Mouse (Mus musculus): ENCODE data around the gene Elobl. TPM values are rescaled to one million over a fixed set of nuclear protein-coding genes. Genes with fewer than 3 reads are reported as not detected.
"Not testable (repeated sequence)": the region's sequence is repeated elsewhere in the genome, so short reads cannot be mapped to it uniquely, and the experiment has no call there.

Elobl gene
- polyA plus RNA-seq, 1 experiment = 0.19 TPM

DNA sequence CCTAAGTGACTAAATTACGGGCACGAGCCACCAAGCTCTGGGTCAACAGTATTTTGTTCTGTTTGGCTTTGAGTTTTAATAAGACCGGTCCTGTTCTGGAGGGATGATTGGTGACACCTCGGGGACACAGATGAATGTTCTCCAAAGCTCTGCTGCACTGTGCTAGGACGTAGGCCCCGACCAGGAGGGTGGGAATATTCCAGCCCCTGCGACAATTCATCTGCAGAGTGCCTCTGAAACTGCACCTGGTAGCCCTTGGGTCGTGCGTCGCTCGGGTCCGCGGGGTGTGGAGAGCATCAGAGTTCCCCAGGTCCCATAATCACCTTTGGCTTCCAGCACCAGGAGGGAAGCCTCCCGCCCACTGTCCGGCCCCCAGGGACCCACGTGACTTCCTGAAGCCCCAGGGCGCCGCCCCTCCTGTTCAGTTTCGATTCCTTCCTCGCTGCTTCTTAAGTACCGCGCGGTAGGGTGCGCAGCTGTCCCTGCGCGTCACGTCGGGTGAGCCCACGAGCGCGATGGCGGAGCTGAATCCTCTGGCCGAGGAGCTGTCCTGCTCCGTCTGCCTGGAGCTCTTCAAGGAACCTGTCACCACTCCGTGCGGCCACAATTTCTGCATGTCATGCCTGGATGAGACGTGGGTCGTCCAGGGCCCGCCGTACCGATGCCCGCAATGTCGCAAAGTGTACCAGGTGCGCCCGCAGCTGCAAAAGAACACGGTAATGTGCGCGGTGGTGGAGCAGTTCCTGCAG lies 32.4 kb upstream of the Elobl start, which contains the start of gene Trim25:
Gene Trim25 (plus strand): TSS at position 403 of the 749 bp plus-strand sequence.
- TF ChIP-seq MYOG (IDR thresholded peaks at IDR 0.05; ENCODE audit: control insufficient read depth in 1 of 3, insufficient read depth in 1 of 3, insufficient read length in 2 of 3, low read depth in 2 of 3) = peak in 1 of 3 experiments; percentile 45
- TF ChIP-seq MYOD1 (IDR thresholded peaks at IDR 0.05; ENCODE audit: control insufficient read depth in 1 of 3, insufficient read length in 2 of 3, low read depth in 2 of 3) = peak in 2 of 3 experiments; percentile 71 to 73
- TF ChIP-seq TCF12 (IDR thresholded peaks at IDR 0.05; ENCODE audit: insufficient read depth, poor library complexity, severe bottlenecking) = no peak
- no peak for TF ChIP-seq TCF3 (IDR thresholded peaks at IDR 0.05; ENCODE audit: insufficient read length, low read depth)
- no peak for TF ChIP-seq CEBPB (IDR thresholded peaks at IDR 0.05; ENCODE audit: insufficient read depth, poor library complexity, severe bottlenecking)
- no peak for TF ChIP-seq MAX (IDR thresholded peaks at IDR 0.05; ENCODE audit: low read depth)
- TF ChIP-seq POLR2A (IDR thresholded peaks at IDR 0.05; ENCODE audit: insufficient read length, low read depth) = peak; percentile 90
- TF ChIP-seq POLR2AphosphoS2 (IDR thresholded peaks at IDR 0.05; ENCODE audit: insufficient read length, low read depth) = peak; percentile 85
- TF ChIP-seq SRF (IDR thresholded peaks at IDR 0.05; ENCODE audit: control insufficient read depth, insufficient read length, low read depth) = no peak
- no peak for TF ChIP-seq E2F4 (IDR thresholded peaks at IDR 0.05; ENCODE audit: insufficient read depth)
- TF ChIP-seq USF1 (IDR thresholded peaks at IDR 0.05; ENCODE audit: low read depth) = peak; percentile 86
- TF ChIP-seq REST (IDR thresholded peaks at IDR 0.05; ENCODE audit: insufficient read depth, insufficient read length) = no peak
- Histone ChIP-seq H3K4me2 (ENCODE audit: low read depth) (peak within 1 kb of the TSS; percentile 58), H3K36me3 (ENCODE audit: control insufficient read depth, insufficient read depth) (no peaks in the 10 kb centered on the region), H3ac (ENCODE audit: control insufficient read depth, insufficient read length) (peak within 1 kb of the TSS; percentile 37), H3K27me3 (ENCODE audit: control insufficient read depth, insufficient read depth, insufficient read length) (no peaks in the 10 kb centered on the region), H3K4me3 (peak within 1 kb of the TSS; percentile 40), H3K79me2 (ENCODE audit: control insufficient read depth, insufficient read depth) (peaks cover 5% of the 10 kb centered on the region)

DNA sequence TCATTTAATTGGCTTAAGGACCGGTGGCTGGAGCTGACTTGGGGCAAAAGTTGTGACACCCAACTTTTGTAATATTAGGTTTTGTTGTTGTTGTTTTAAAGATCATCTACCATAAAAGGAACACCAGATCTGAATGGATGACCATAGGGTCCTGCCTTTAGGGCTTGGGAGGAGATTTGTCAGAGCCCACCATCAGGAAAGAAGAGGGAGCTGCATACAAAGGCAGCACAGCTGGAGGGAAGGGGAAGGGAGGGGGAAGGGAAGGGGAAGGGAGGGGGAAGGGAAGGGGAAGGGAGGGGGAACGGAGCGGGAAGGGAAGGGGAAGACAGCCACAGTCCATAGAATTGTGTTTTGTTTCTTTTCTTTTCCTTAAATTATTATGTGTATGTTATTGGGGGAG lies 31.7 kb upstream of the Elobl start:
- H3K4me3 ChIP-seq = peak overlapping the region; percentile 40
- H3K4me2 ChIP-seq (ENCODE audit: low read depth) = no peak overlapping the region
- TF ChIP-seq CEBPB (IDR thresholded peaks at IDR 0.05; ENCODE audit: insufficient read depth, poor library complexity, severe bottlenecking) (no peak), USF1 (IDR thresholded peaks at IDR 0.05; ENCODE audit: low read depth) (no peak), SRF (IDR thresholded peaks at IDR 0.05; ENCODE audit: control insufficient read depth, insufficient read length, low read depth) (no peak), POLR2AphosphoS2 (IDR thresholded peaks at IDR 0.05; ENCODE audit: insufficient read length, low read depth) (no peak), TCF12 (IDR thresholded peaks at IDR 0.05; ENCODE audit: insufficient read depth, poor library complexity, severe bottlenecking) (no peak), MAX (IDR thresholded peaks at IDR 0.05; ENCODE audit: low read depth) (no peak), POLR2A (IDR thresholded peaks at IDR 0.05; ENCODE audit: insufficient read length, low read depth) (no peak)
- no peaks in the 10 kb centered on the region for H3K36me3 ChIP-seq (ENCODE audit: control insufficient read depth, insufficient read depth)
- peaks cover 5% of the 10 kb centered on the region for H3K79me2 ChIP-seq (ENCODE audit: control insufficient read depth, insufficient read depth)
- H3K27me3 ChIP-seq (ENCODE audit: control insufficient read depth, insufficient read depth, insufficient read length) = no peaks in the 10 kb centered on the region
- no peak overlapping the region for H3ac ChIP-seq (ENCODE audit: control insufficient read depth, insufficient read length)

- not testable (repeated sequence) for H3K79me2 ChIP-seq (ENCODE audit: control insufficient read depth, insufficient read depth); H3ac ChIP-seq (ENCODE audit: control insufficient read depth, insufficient read length); H3K27me3 ChIP-seq (ENCODE audit: control insufficient read depth, insufficient read depth, insufficient read length); H3K4me3 ChIP-seq; H3K4me2 ChIP-seq (ENCODE audit: low read depth); H3K36me3 ChIP-seq (ENCODE audit: control insufficient read depth, insufficient read depth)
Measured at GRCm38 (mm10) chr11:88997343-88997742, 30.6 kb upstream of the Elobl start.

DNA sequence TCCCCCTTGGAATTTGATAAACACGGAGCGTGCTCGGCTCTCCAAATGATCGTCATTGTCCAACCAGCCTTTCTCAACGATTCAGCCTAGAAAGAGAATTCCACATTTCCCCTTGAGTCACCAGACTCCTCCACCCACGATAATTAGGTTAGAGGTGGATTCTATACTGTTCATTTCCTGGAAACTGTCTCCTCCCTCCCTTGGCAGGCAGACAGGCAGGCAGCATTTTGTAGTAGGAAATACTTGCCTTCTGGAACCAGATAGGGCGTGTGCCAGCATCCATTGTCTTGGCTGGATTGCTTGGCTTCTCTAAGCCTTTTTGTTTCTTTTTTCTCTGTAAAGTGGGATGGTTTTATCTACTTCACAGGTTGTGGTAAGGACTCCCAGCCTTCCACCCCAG lies 29.7 kb upstream of the Elobl start:
- peaks cover 5% of the 10 kb centered on the region for H3K79me2 ChIP-seq (ENCODE audit: control insufficient read depth, insufficient read depth)
- no peaks in the 10 kb centered on the region for H3K27me3 ChIP-seq (ENCODE audit: control insufficient read depth, insufficient read depth, insufficient read length)
- peak overlapping the region; percentile 49 for H3K4me2 ChIP-seq (ENCODE audit: low read depth)
- H3ac ChIP-seq (ENCODE audit: control insufficient read depth, insufficient read length) = no peak overlapping the region
- no peak for TF ChIP-seq MYOG (IDR thresholded peaks at IDR 0.05; ENCODE audit: control insufficient read depth in 1 of 3, insufficient read depth in 1 of 3, insufficient read length in 2 of 3, low read depth in 2 of 3)
- TF ChIP-seq TCF12 (IDR thresholded peaks at IDR 0.05; ENCODE audit: insufficient read depth, poor library complexity, severe bottlenecking) = no peak
- no peak for TF ChIP-seq POLR2A (IDR thresholded peaks at IDR 0.05; ENCODE audit: insufficient read length, low read depth)
- no peak for TF ChIP-seq TCF3 (IDR thresholded peaks at IDR 0.05; ENCODE audit: insufficient read length, low read depth)
- TF ChIP-seq POLR2AphosphoS2 (IDR thresholded peaks at IDR 0.05; ENCODE audit: insufficient read length, low read depth) = no peak
- no peak for TF ChIP-seq SRF (IDR thresholded peaks at IDR 0.05; ENCODE audit: control insufficient read depth, insufficient read length, low read depth)
- TF ChIP-seq CEBPB (IDR thresholded peaks at IDR 0.05; ENCODE audit: insufficient read depth, poor library complexity, severe bottlenecking) = no peak
- TF ChIP-seq USF1 (IDR thresholded peaks at IDR 0.05; ENCODE audit: low read depth) = no peak
- no peak for TF ChIP-seq E2F4 (IDR thresholded peaks at IDR 0.05; ENCODE audit: insufficient read depth)
- no peak for TF ChIP-seq MAX (IDR thresholded peaks at IDR 0.05; ENCODE audit: low read depth)
- TF ChIP-seq REST (IDR thresholded peaks at IDR 0.05; ENCODE audit: insufficient read depth, insufficient read length) = no peak
- TF ChIP-seq MYOD1 (IDR thresholded peaks at IDR 0.05; ENCODE audit: control insufficient read depth in 1 of 3, insufficient read length in 2 of 3, low read depth in 2 of 3) = no peak
- no peak overlapping the region for H3K4me3 ChIP-seq
- no peaks in the 10 kb centered on the region for H3K36me3 ChIP-seq (ENCODE audit: control insufficient read depth, insufficient read depth)

GRCm38 (mm10) chr11:88995616-88996015 lies 28.9 kb upstream of the Elobl start:
- H3ac ChIP-seq (ENCODE audit: control insufficient read depth, insufficient read length) = no peak overlapping the region
- no peaks in the 10 kb centered on the region for H3K36me3 ChIP-seq (ENCODE audit: control insufficient read depth, insufficient read depth)
- H3K27me3 ChIP-seq (ENCODE audit: control insufficient read depth, insufficient read depth, insufficient read length) = no peaks in the 10 kb centered on the region
- no peak for TF ChIP-seq CEBPB (IDR thresholded peaks at IDR 0.05; ENCODE audit: insufficient read depth, poor library complexity, severe bottlenecking)
- TF ChIP-seq USF1 (IDR thresholded peaks at IDR 0.05; ENCODE audit: low read depth) = no peak
- TF ChIP-seq POLR2A (IDR thresholded peaks at IDR 0.05; ENCODE audit: insufficient read length, low read depth) = no peak
- no peak for TF ChIP-seq REST (IDR thresholded peaks at IDR 0.05; ENCODE audit: insufficient read depth, insufficient read length)
- TF ChIP-seq E2F4 (IDR thresholded peaks at IDR 0.05; ENCODE audit: insufficient read depth) = no peak
- no peak for TF ChIP-seq MYOG (IDR thresholded peaks at IDR 0.05; ENCODE audit: control insufficient read depth in 1 of 3, insufficient read depth in 1 of 3, insufficient read length in 2 of 3, low read depth in 2 of 3)
- TF ChIP-seq MYOD1 (IDR thresholded peaks at IDR 0.05; ENCODE audit: control insufficient read depth in 1 of 3, insufficient read length in 2 of 3, low read depth in 2 of 3) = no peak
- TF ChIP-seq TCF12 (IDR thresholded peaks at IDR 0.05; ENCODE audit: insufficient read depth, poor library complexity, severe bottlenecking) = no peak
- TF ChIP-seq POLR2AphosphoS2 (IDR thresholded peaks at IDR 0.05; ENCODE audit: insufficient read length, low read depth) = no peak
- no peak for TF ChIP-seq MAX (IDR thresholded peaks at IDR 0.05; ENCODE audit: low read depth)
- TF ChIP-seq SRF (IDR thresholded peaks at IDR 0.05; ENCODE audit: control insufficient read depth, insufficient read length, low read depth) = no peak
- no peak for TF ChIP-seq TCF3 (IDR thresholded peaks at IDR 0.05; ENCODE audit: insufficient read length, low read depth)
- peaks cover 1% of the 10 kb centered on the region for H3K79me2 ChIP-seq (ENCODE audit: control insufficient read depth, insufficient read depth)
- H3K4me3 ChIP-seq = no peak overlapping the region
- H3K4me2 ChIP-seq (ENCODE audit: low read depth) = no peak overlapping the region
